Comparison of ENCODE assay signal across 19 mouse cellular contexts in genomic region chr2:68870999-68871780, GRCm38 (mm10). TPM values are rescaled to one million over a fixed set of nuclear protein-coding genes. Genes with fewer than 3 reads are reported as not detected.
DNase-seq lines count a peak whose midpoint lies in the region; ATAC-seq lines count a peak whose summit lies in the region.
"Had no signal": no experiment of that assay in that cellular context is flagged by ENCODE, and none has a peak within 500 bp of the region (broad histone marks: within the 10 kb centered on the region; RNA-seq: fewer than 3 reads in every experiment).

No protein-coding gene starts in this region.

- no peaks in the 10 kb centered on the region for H3K27me3 ChIP-seq in kidney, embryonic 14.5 days (ENCODE audit: control insufficient read depth, insufficient read depth, low read length)
- no peaks in the 10 kb centered on the region for H3K27me3 ChIP-seq in neural tube, embryonic 15.5 days (replicated peaks)
- H3K27me3 ChIP-seq in intestine, embryonic 16.5 days (replicated peaks; ENCODE audit: control insufficient read depth, insufficient read depth, low read length) = no peaks in the 10 kb centered on the region
- H3K27me3 ChIP-seq: forebrain, embryonic 12.5 days had no signal

- peaks cover 21% of the 10 kb centered on the region for H3K4me1 ChIP-seq in kidney, embryonic 14.5 days (ENCODE audit: control insufficient read depth, insufficient read depth, low read length)
- peaks cover 18% of the 10 kb centered on the region for H3K4me1 ChIP-seq in neural tube, embryonic 15.5 days
- H3K4me1 ChIP-seq in intestine, embryonic 16.5 days (ENCODE audit: control insufficient read depth, insufficient read depth, low read length) = peaks cover 48% of the 10 kb centered on the region

- no peak overlapping the region for H3K4me3 ChIP-seq in kidney, embryonic 14.5 days (ENCODE audit: low read length)
- H3K4me3 ChIP-seq in neural tube, embryonic 15.5 days (replicated peaks) = no peak overlapping the region
- no peak overlapping the region for H3K4me3 ChIP-seq in intestine, embryonic 16.5 days (ENCODE audit: low read length)
- H3K4me3 ChIP-seq: forebrain, embryonic 12.5 days; heart, adult 2 months; limb, embryonic 10.5 days had no signal

- no peak overlapping the region for H3K9ac ChIP-seq in kidney, embryonic 14.5 days (ENCODE audit: low read depth, low read length)
- H3K9ac ChIP-seq in neural tube, embryonic 15.5 days (replicated peaks) = no peak overlapping the region
- H3K9ac ChIP-seq in intestine, embryonic 16.5 days (ENCODE audit: low read depth, low read length) = no peak overlapping the region
- H3K9ac ChIP-seq: forebrain, embryonic 12.5 days; hindbrain, embryonic 14.5 days; liver, embryonic 14.5 days had no signal

- no peak overlapping the region for H3K4me2 ChIP-seq in kidney, embryonic 14.5 days (replicated peaks; ENCODE audit: low read depth, low read length)
- H3K4me2 ChIP-seq in neural tube, embryonic 15.5 days = no peak overlapping the region
- H3K4me2 ChIP-seq in intestine, embryonic 16.5 days (ENCODE audit: low read depth, low read length) = 0 out of 2 replicates have a peak overlapping the region, but pooled peaks have one; percentile 1
- H3K4me2 ChIP-seq: forebrain, embryonic 12.5 days; hindbrain, embryonic 14.5 days had no signal

- no peak overlapping the region for H3K27ac ChIP-seq in kidney, embryonic 14.5 days (ENCODE audit: low read depth, low read length)
- no peak overlapping the region for H3K27ac ChIP-seq in neural tube, embryonic 15.5 days (replicated peaks)
- 0 out of 2 replicates have a peak overlapping the region, but pooled peaks have one; percentile 5 for H3K27ac ChIP-seq in intestine, embryonic 16.5 days (ENCODE audit: low read length)
- H3K27ac ChIP-seq: forebrain, embryonic 12.5 days; heart, adult 2 months; hindbrain, embryonic 14.5 days; limb, embryonic 10.5 days; liver, embryonic 14.5 days had no signal

- WGBS in kidney, embryonic 14.5 days = 58% methylated on average over 17 of the region's 17 CpGs
- 84% methylated on average over 17 of the region's 17 CpGs for WGBS in neural tube, embryonic 15.5 days
- 52% methylated on average over 17 of the region's 17 CpGs for WGBS in intestine, embryonic 16.5 days

- peak; percentile 51 for ATAC-seq in kidney, embryonic 14.5 days (ENCODE audit: low FRiP score, low TSS enrichment)
- no peak for ATAC-seq in neural tube, embryonic 15.5 days (ENCODE audit: low FRiP score)
- ATAC-seq in intestine, embryonic 16.5 days = peak; percentile 70
- no peak for ATAC-seq in frontal cortex, adult (ENCODE audit: low TSS enrichment)
- no peak for ATAC-seq in inflammation-experienced regulatory T-cells, adult 6 months
- ATAC-seq: CD4-positive, CD25-positive, alpha-beta regulatory T cell, adult 4 months had no signal

- no peaks in the 10 kb centered on the region for H3K9me3 ChIP-seq in kidney, embryonic 14.5 days (ENCODE audit: control insufficient read depth, low read length)
- H3K9me3 ChIP-seq in neural tube, embryonic 15.5 days (replicated peaks) = no peaks in the 10 kb centered on the region
- H3K9me3 ChIP-seq in intestine, embryonic 16.5 days (ENCODE audit: control insufficient read depth, low read length) = no peaks in the 10 kb centered on the region
- H3K9me3 ChIP-seq: forebrain, embryonic 12.5 days; limb, embryonic 10.5 days had no signal

- H3K36me3 ChIP-seq in kidney, embryonic 14.5 days (ENCODE audit: control insufficient read depth, insufficient read depth, low read length) = no peaks in the 10 kb centered on the region
- no peaks in the 10 kb centered on the region for H3K36me3 ChIP-seq in neural tube, embryonic 15.5 days
- no peaks in the 10 kb centered on the region for H3K36me3 ChIP-seq in intestine, embryonic 16.5 days (ENCODE audit: control insufficient read depth, insufficient read depth, low read length)
- H3K36me3 ChIP-seq: forebrain, embryonic 12.5 days; limb, embryonic 10.5 days had no signal

- DNase-seq in kidney, adult 18-20 months = no peak
- peak; percentile 12 for DNase-seq in neural tube, embryonic 10.5 days (ENCODE audit: extremely low spot score, low spot score)
- DNase-seq: adrenal gland, postnatal 14 days; cerebellum, adult 9-11 months; heart, adult 2 months; layer of hippocampus, adult 9-11 months; lung, postnatal 10 days; midbrain, embryonic 14.5 days; right cerebral cortex, postnatal 25 days had no signal

RNA-seq across cellular contexts. Expression of gene Cers6, which starts 9.9 kb away (rescaled TPM):
- 34.0 and 46.7 TPM in 2 replicates for polyA plus RNA-seq in kidney, embryonic 14.5 days (2014; fragmentation: Nextera tagmentation; extraction: Ambion mirVana)
- 51.1 and 52.1 TPM in 2 replicates for polyA plus RNA-seq in neural tube, embryonic 15.5 days (2015; fragmentation: Nextera tagmentation; extraction: Ambion mirVana)
- polyA plus RNA-seq in intestine, embryonic 16.5 days (2015; fragmentation: Nextera tagmentation; extraction: Ambion mirVana) = 39.6 and 47.9 TPM in 2 replicates
- 1 to 10 TPM; 1.8 to 3.8 (median 3.0) TPM for polyA plus RNA-seq in inflammation-experienced regulatory T-cells, adult 6 months (2017; shearing (Covaris generic))

Comparison
In these comparisons a context has a peak if more than half of its experiments do, and no peak if none do; other contexts are left out.
1. ATAC-seq: peak in kidney, embryonic 14.5 days (single experiment) and intestine, embryonic 16.5 days (single experiment); none in neural tube, embryonic 15.5 days (single experiment), frontal cortex, adult (single experiment) and inflammation-experienced regulatory T-cells, adult 6 months (single experiment).